Comparison of ENCODE assay signal across 19 mouse cellular contexts in the genomic region with DNA sequence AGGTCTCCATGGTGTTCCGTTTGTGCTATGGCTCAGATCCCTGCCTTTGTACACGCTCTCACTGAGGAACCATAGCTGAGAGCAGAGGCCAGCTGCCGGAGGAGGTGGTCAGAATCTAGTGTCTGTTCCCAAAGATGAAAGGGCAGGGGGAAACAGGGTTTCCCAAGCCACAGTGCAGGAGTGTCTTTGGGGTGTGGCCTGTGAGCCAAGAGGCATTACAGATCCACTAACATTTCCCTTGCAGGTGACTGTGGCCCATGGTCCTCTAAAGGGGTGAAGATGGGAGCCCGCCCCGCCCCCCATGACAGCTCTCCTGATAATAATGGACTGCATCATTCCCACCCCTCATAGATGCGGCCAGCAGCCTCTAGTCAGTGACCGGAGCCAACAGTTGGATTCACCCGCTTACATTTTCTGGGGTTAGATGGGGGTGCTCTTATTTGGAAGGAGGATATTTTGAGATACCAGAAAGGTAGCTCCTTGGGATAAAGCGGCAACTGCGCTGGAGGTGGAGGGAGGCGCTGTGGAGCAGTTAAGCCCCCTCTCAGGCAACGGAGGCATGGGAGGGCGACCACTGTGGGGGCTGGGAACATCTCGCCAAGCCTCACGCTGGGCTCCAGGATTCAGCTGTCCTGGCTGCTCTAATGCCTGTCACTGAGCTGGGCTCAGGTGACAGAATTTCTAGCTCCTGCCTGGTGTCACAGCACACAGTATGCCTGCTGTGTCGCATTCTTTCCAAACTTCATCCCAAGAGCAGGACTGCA. TPM values are rescaled to one million over a fixed set of nuclear protein-coding genes. Genes with fewer than 3 reads are reported as not detected.
A peak's percentile ranks its signal among the peaks of the same experiment; 100 is the strongest.
DNase-seq lines count a peak whose midpoint lies in the region; ATAC-seq and TF ChIP-seq lines count a peak whose summit lies in the region.
"Had no signal": no experiment of that assay in that cellular context is flagged by ENCODE, and none has a peak within 500 bp of the region (broad histone marks: within the 10 kb centered on the region; RNA-seq: fewer than 3 reads in every experiment).

No protein-coding gene starts in this region.

- intact Hi-C loops in left cerebral cortex, adult 2 months (cut with DNase I), result no loop called here
- intact Hi-C loops in left cerebral cortex, postnatal 25 days (cut with DNase I), result no loop called here

- peaks cover 8% of the 10 kb centered on the region for H3K27me3 ChIP-seq in limb, embryonic 12.5 days

- H3K36me3 ChIP-seq in limb, embryonic 12.5 days, result no peaks in the 10 kb centered on the region
- H3K36me3 ChIP-seq: heart, embryonic 15.5 days had no signal

- peak; percentile 61 for DNase-seq in cerebellum, postnatal 14 days
- DNase-seq in cerebellum, adult 18-20 months, result no peak
- no peak for DNase-seq in left cerebral cortex, adult 2 months (ENCODE audit: extremely low spot score in 1 of 2, low spot score in 2 of 2)
- DNase-seq in left cerebral cortex, postnatal 25 days (ENCODE audit: low spot score in 2 of 2), result no peak
- DNase-seq in R1 (ENCODE audit: low read depth, low spot score), result peak; percentile 31
- no peak for DNase-seq in kidney, postnatal 36 days
- DNase-seq: adrenal gland, postnatal 14 days; gastrocnemius, postnatal 36 days; heart, postnatal 4 days; kidney, adult 8-10 months; kidney, postnatal 14 days; liver; right cerebral cortex, adult 18-20 months had no signal

- H3K4me2 ChIP-seq in limb, embryonic 12.5 days, result peak overlapping the region; percentile 22
- H3K4me2 ChIP-seq: forebrain, embryonic 12.5 days; heart, embryonic 15.5 days had no signal

- no peak overlapping the region for H3K4me3 ChIP-seq in left cerebral cortex, adult 2 months
- H3K4me3 ChIP-seq in limb, embryonic 12.5 days (replicated peaks), result no peak overlapping the region
- H3K4me3 ChIP-seq: forebrain, embryonic 12.5 days; heart, embryonic 15.5 days had no signal

- no peak for ATAC-seq in limb, embryonic 12.5 days (ENCODE audit: insufficient number of reproducible peaks, insufficient read depth, low FRiP score, low TSS enrichment, low read depth)
- ATAC-seq: activated CD4-positive, CD25-positive, alpha-beta regulatory T cell, adult 4 months; lung, postnatal 0 days had no signal

- WGBS in limb, embryonic 12.5 days, result 44% methylated on average over 16 of the region's 16 CpGs

- peak overlapping the region; percentile 55; the same call in 1 of the 2 replicates for H3K27ac ChIP-seq in left cerebral cortex, adult 2 months
- peak overlapping the region; percentile 50; the same call in 1 of the 2 replicates for H3K27ac ChIP-seq in limb, embryonic 12.5 days
- H3K27ac ChIP-seq: forebrain, embryonic 12.5 days; heart, embryonic 15.5 days had no signal

- H3K9me3 ChIP-seq in limb, embryonic 12.5 days, result 0 out of 2 replicates have a peak, but pooled peaks cover 5% of the 10 kb centered on the region
- H3K9me3 ChIP-seq: heart, embryonic 15.5 days had no signal

- peaks cover 26% of the 10 kb centered on the region for H3K4me1 ChIP-seq in limb, embryonic 12.5 days (replicated peaks)

- TF ChIP-seq CTCF in left cerebral cortex, adult 2 months (IDR thresholded peaks at IDR 0.05), result no peak; the same call in 1 of the 2 replicates

- H3K9ac ChIP-seq in limb, embryonic 12.5 days (replicated peaks), result no peak overlapping the region
- H3K9ac ChIP-seq: forebrain, embryonic 12.5 days; heart, embryonic 15.5 days had no signal

RNA-seq across cellular contexts. Expression of a gene that starts 43.5 kb away (rescaled TPM):
- 100 to 1,000 TPM; 174 to 177 TPM for total RNA-seq in left cerebral cortex, adult 2 months (2021)
- 100 to 1,000 TPM; 153 to 166 TPM for total RNA-seq in left cerebral cortex, postnatal 25 days (2021)
- 0.08 and 0.15 TPM in 2 replicates for polyA plus RNA-seq in limb, embryonic 12.5 days (2016; fragmentation: Nextera tagmentation; extraction: Ambion mirVana)
- polyA plus RNA-seq: activated CD4-positive, CD25-positive, alpha-beta regulatory T cell, adult 4 months; C2C12 had no signal

Comparison
In these comparisons a context has a peak if more than half of its experiments do, and no peak if none do; other contexts are left out.
1. DNase-seq: peak in cerebellum, postnatal 14 days (2 of 2) and R1 (single experiment); none in cerebellum, adult 18-20 months (0 of 2), left cerebral cortex, adult 2 months (0 of 2), left cerebral cortex, postnatal 25 days (0 of 2) and kidney, postnatal 36 days (0 of 2).